Mouse (Mus musculus) brain, embryonic 14.5 days (tissue): Measurements from ENCODE around the gene Apbb1.

Source experiments
- CTCF ChIP-seq: fragments of 200-500 bp; IDR thresholded peaks from 2 replicates; pipeline ENCODE4 v1.5.1; 2012; ENCODE audit warnings: inconsistent platforms, mild to moderate bottlenecking, moderate library complexity, borderline replicate concordance; ENCODE audit not compliant: insufficient read depth, insufficient read length; ENCODE audit errors: extremely low read depth
- POLR2A ChIP-seq: fragments of 200-500 bp; IDR thresholded peaks from 2 replicates; pipeline ENCODE4 v1.6.1; 2012; ENCODE audit warnings: mild to moderate bottlenecking, inconsistent platforms, borderline replicate concordance; ENCODE audit not compliant: poor library complexity, insufficient read depth, insufficient read length, severe bottlenecking; ENCODE audit errors: extremely low read depth

DNA sequence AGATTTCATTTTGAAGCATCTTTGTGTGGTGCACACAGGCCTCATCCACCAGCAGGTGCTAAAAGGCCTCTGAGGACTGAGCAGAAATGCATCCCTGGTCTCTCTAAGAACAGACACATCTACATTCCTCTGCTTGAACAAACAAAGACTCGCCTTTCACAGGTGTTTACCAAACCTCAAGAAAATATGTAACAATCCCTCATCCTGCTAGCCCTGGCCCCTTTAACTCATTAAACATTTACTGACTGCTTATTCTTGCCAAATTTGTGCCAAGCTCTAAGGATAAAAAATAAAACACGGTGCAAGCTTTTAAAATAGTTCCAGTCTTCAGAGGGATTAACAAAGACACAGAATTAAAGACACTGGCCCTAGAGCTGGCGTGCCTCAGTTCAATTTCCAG lies 38.2 kb upstream of the Apbb1 start:
- no peak for TF ChIP-seq CTCF
- TF ChIP-seq POLR2A: no peak
